ENCODE assay signal across 8 mouse cellular contexts in the genomic region with DNA sequence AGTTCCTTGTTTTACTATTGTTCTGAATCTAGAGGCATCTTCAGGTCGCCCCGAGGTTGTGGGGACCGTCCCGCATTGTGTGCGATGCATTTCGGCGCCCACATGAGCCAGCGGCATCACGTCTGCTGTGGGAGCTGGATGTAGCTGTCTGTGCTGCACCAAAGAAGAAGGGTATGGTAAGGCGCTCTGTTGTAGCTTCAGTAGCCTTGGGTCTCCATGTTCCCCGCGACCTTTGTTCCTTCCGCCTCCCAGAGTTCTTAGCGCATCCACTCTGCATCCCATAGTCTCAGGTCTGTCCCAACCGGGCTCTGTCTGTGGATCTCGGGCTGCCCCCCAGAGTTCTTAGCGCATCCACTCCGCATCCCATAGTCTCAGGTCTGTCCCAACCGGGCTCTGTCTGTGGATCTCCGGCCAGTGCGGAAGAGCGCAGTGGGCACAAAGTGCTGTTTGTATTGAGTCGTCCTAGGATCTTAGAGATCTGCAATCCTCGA. TPM values are rescaled to one million over a fixed set of nuclear protein-coding genes. Genes with fewer than 3 reads are reported as not detected.
DNase-seq lines count a peak whose midpoint lies in the region; ATAC-seq and TF ChIP-seq lines count a peak whose summit lies in the region.

No protein-coding gene starts in this region.

- intact Hi-C loops in left cerebral cortex, adult 2 months (cut with DNase I) = no loop called here

- no peaks in the 10 kb centered on the region for H3K9me3 ChIP-seq in lung, postnatal 0 days (ENCODE audit: low read length)
- no peaks in the 10 kb centered on the region for H3K9me3 ChIP-seq in forebrain, embryonic 14.5 days (replicated peaks; ENCODE audit: control insufficient read depth, low read length)
- no peaks in the 10 kb centered on the region for H3K9me3 ChIP-seq in limb, embryonic 14.5 days (ENCODE audit: control insufficient read depth, low read length)

- H3K4me2 ChIP-seq in lung, postnatal 0 days (replicated peaks; ENCODE audit: low read depth, low read length) = peak overlapping the region; percentile 41
- peak overlapping the region; percentile 53 for H3K4me2 ChIP-seq in forebrain, embryonic 14.5 days (ENCODE audit: low read length)
- H3K4me2 ChIP-seq in limb, embryonic 14.5 days (replicated peaks; ENCODE audit: low read depth, low read length, severe bottlenecking) = peak overlapping the region; percentile 37

- H3K9ac ChIP-seq in lung, postnatal 0 days (replicated peaks; ENCODE audit: low read depth) = no peak overlapping the region
- peak overlapping the region; percentile 49 for H3K9ac ChIP-seq in forebrain, embryonic 14.5 days (ENCODE audit: low read length)
- no peak overlapping the region for H3K9ac ChIP-seq in limb, embryonic 14.5 days (ENCODE audit: low read depth, low read length, severe bottlenecking)

- TF ChIP-seq EP300 in lung, postnatal 0 days (IDR thresholded peaks at IDR 0.05) = no peak

- no peak for TF ChIP-seq CTCF in lung, postnatal 0 days (IDR thresholded peaks at IDR 0.05)
- no peak for TF ChIP-seq CTCF in small intestine, adult 2 months (IDR thresholded peaks at IDR 0.05; ENCODE audit: extremely low read depth, insufficient read length, insufficient replicate concordance, low read depth, low read length)
- no peak for TF ChIP-seq CTCF in left cerebral cortex, adult 2 months (IDR thresholded peaks at IDR 0.05)

- H3K27ac ChIP-seq in lung, postnatal 0 days (ENCODE audit: low read length) = no peak overlapping the region
- H3K27ac ChIP-seq in forebrain, embryonic 14.5 days (ENCODE audit: low read depth, low read length) = no peak overlapping the region
- no peak overlapping the region for H3K27ac ChIP-seq in limb, embryonic 14.5 days (replicated peaks; ENCODE audit: low read depth, low read length)
- no peak overlapping the region for H3K27ac ChIP-seq in small intestine, adult 2 months (ENCODE audit: insufficient read depth, low read depth, low read length)
- H3K27ac ChIP-seq in left cerebral cortex, adult 2 months = no peak overlapping the region

- no peaks in the 10 kb centered on the region for H3K27me3 ChIP-seq in lung, postnatal 0 days (replicated peaks; ENCODE audit: insufficient read depth, low read length)
- H3K27me3 ChIP-seq in forebrain, embryonic 14.5 days (replicated peaks; ENCODE audit: control insufficient read depth, insufficient read depth, low read length) = no peaks in the 10 kb centered on the region
- no peaks in the 10 kb centered on the region for H3K27me3 ChIP-seq in limb, embryonic 14.5 days (ENCODE audit: control insufficient read depth, insufficient read depth, low read length)
- H3K27me3 ChIP-seq in small intestine, adult 2 months (ENCODE audit: control insufficient read depth, insufficient read depth, low read length) = no peaks in the 10 kb centered on the region

- peaks cover 3% of the 10 kb centered on the region; the same call in 1 of the 2 replicates for H3K4me1 ChIP-seq in lung, postnatal 0 days (ENCODE audit: insufficient read depth, low read depth, low read length)
- peaks cover 3% of the 10 kb centered on the region for H3K4me1 ChIP-seq in forebrain, embryonic 14.5 days (ENCODE audit: control insufficient read depth, insufficient read depth, low read length)
- H3K4me1 ChIP-seq in limb, embryonic 14.5 days (ENCODE audit: control insufficient read depth, insufficient read depth, low read length) = no peaks in the 10 kb centered on the region
- no peaks in the 10 kb centered on the region for H3K4me1 ChIP-seq in small intestine, adult 2 months (ENCODE audit: control insufficient read depth, insufficient read depth, insufficient read length, low read length)

- no peak for TF ChIP-seq POLR2A in limb, embryonic 14.5 days (IDR thresholded peaks at IDR 0.05; ENCODE audit: borderline replicate concordance, extremely low read depth, insufficient read depth, insufficient read length)
- no peak for TF ChIP-seq POLR2A in small intestine, adult 2 months (IDR thresholded peaks at IDR 0.05; ENCODE audit: low read depth, low read length)

- no peak for ATAC-seq in lung, postnatal 0 days
- peak; percentile 26; the same call in 1 of the 2 replicates for ATAC-seq in forebrain, embryonic 14.5 days
- ATAC-seq in limb, embryonic 14.5 days (ENCODE audit: low FRiP score, low read depth) = no peak

- DNase-seq in lung, postnatal 0 days (ENCODE audit: low spot score) = no peak
- no peak for DNase-seq in lung, postnatal 36 days
- DNase-seq in forebrain, embryonic 14.5 days (ENCODE audit: low spot score) = peak; percentile 13
- no peak for DNase-seq in limb, embryonic 14.5 days (ENCODE audit: low spot score)
- no peak for DNase-seq in c-Kit-positive CD71-positive TER-119-positive erythroid progenitor cells, embryonic 14.5 days (ENCODE audit: low spot score)
- DNase-seq in left cerebral cortex, adult 2 months (ENCODE audit: extremely low spot score in 1 of 2, low spot score in 2 of 2) = no peak
- no peak for DNase-seq in MN1 (ENCODE audit: low spot score)

- WGBS in lung, postnatal 0 days = 40% methylated on average over 24 of the region's 24 CpGs
- 35% methylated on average over 24 of the region's 24 CpGs for WGBS in forebrain, embryonic 14.5 days
- 33% methylated on average over 24 of the region's 24 CpGs for WGBS in limb, embryonic 14.5 days
- WGBS in small intestine, adult 2 months = 37% methylated on average over 24 of the region's 24 CpGs

- no peaks in the 10 kb centered on the region for H3K36me3 ChIP-seq in lung, postnatal 0 days (ENCODE audit: insufficient read depth, low read length)
- H3K36me3 ChIP-seq in forebrain, embryonic 14.5 days (ENCODE audit: control insufficient read depth, insufficient read depth, low read length) = no peaks in the 10 kb centered on the region
- H3K36me3 ChIP-seq in limb, embryonic 14.5 days (ENCODE audit: control insufficient read depth, insufficient read depth, low read length) = no peaks in the 10 kb centered on the region
- no peaks in the 10 kb centered on the region for H3K36me3 ChIP-seq in small intestine, adult 2 months (ENCODE audit: control insufficient read depth, insufficient read depth, low read length)

- H3K4me3 ChIP-seq in lung, postnatal 0 days (ENCODE audit: low read depth, low read length) = peak overlapping the region; percentile 16; the same call in 1 of the 2 replicates
- H3K4me3 ChIP-seq in forebrain, embryonic 14.5 days (ENCODE audit: low read depth, low read length) = peak overlapping the region; percentile 24
- peak overlapping the region; percentile 12; the same call in 1 of the 2 replicates for H3K4me3 ChIP-seq in limb, embryonic 14.5 days (replicated peaks; ENCODE audit: low read length)
- peak overlapping the region; percentile 37; the same call in 1 of the 2 replicates for H3K4me3 ChIP-seq in small intestine, adult 2 months (ENCODE audit: low read depth, low read length)
- no peak overlapping the region for H3K4me3 ChIP-seq in left cerebral cortex, adult 2 months

RNA-seq across cellular contexts. Expression of gene Stambp, which starts 26.6 kb away (rescaled TPM):
- 30.7 TPM in 2 replicates for polyA plus RNA-seq in lung, postnatal 0 days (2015; fragmentation: Nextera tagmentation; extraction: Ambion mirVana)
- polyA plus RNA-seq in forebrain, embryonic 14.5 days (2014; fragmentation: Nextera tagmentation; extraction: Ambion mirVana) = 56.5 and 62.7 TPM in 2 replicates
- 20.3 and 21.3 TPM in 2 replicates for polyA plus RNA-seq in limb, embryonic 14.5 days (2012; rRNA removed)
- 27.9 and 30.2 TPM in 2 replicates for polyA plus RNA-seq in limb, embryonic 14.5 days (2014; fragmentation: Nextera tagmentation; extraction: Ambion mirVana)
- polyA plus RNA-seq in small intestine, adult 2 months (2012; rRNA removed) = 4.4 and 9.5 TPM in 2 replicates
- total RNA-seq in left cerebral cortex, adult 2 months (2021) = 10 to 100 TPM; 30.2 to 30.6 TPM

RNA-seq across cellular contexts. Expression of gene Clec4f, which starts 56.9 kb away (rescaled TPM):
- not detected in 2 replicates for polyA plus RNA-seq in lung, postnatal 0 days (2015; fragmentation: Nextera tagmentation; extraction: Ambion mirVana)
- polyA plus RNA-seq in forebrain, embryonic 14.5 days (2014; fragmentation: Nextera tagmentation; extraction: Ambion mirVana) = not detected in 2 replicates
- not detected in 2 replicates for polyA plus RNA-seq in limb, embryonic 14.5 days (2012; rRNA removed)
- polyA plus RNA-seq in limb, embryonic 14.5 days (2014; fragmentation: Nextera tagmentation; extraction: Ambion mirVana) = not detected in 2 replicates
- polyA plus RNA-seq in small intestine, adult 2 months (2012; rRNA removed) = not detected in 2 replicates
- not detected for total RNA-seq in left cerebral cortex, adult 2 months (2021)
